Mouse (Mus musculus): ENCODE data around the gene Cmtm2b. TPM values are rescaled to one million over a fixed set of nuclear protein-coding genes. Genes with fewer than 3 reads are reported as not detected.
A peak's percentile ranks its signal among the peaks of the same experiment; 100 is the strongest.

Gene Cmtm2b
- total RNA-seq, 2 experiments from 2014 or later = not detected

GRCm38 (mm10) chr8:104373779-104374178, 51.7 kb downstream of the Cmtm2b start:
- Histone ChIP-seq H3K27ac (no peak overlapping the region), H3K4me3 (no peak overlapping the region)
- peak; percentile 45 for TF ChIP-seq CTCF (IDR thresholded peaks at IDR 0.05)
- intact Hi-C loops (cut with DNase I) = no loop called here
- DNase-seq (ENCODE audit: extremely low spot score in 1 of 2, low spot score in 2 of 2) = no peak

GRCm38 (mm10) chr8:104374269-104374668, 52.2 kb downstream of the Cmtm2b start:
- intact Hi-C loops (cut with DNase I) = no loop called here
- Histone ChIP-seq H3K27ac (no peak overlapping the region), H3K4me3 (no peak overlapping the region)
- no peak for DNase-seq (ENCODE audit: extremely low spot score in 1 of 2, low spot score in 2 of 2)
- no peak for TF ChIP-seq CTCF (IDR thresholded peaks at IDR 0.05)

- no peak for TF ChIP-seq CTCF (IDR thresholded peaks at IDR 0.05)
- DNase-seq (ENCODE audit: extremely low spot score in 1 of 2, low spot score in 2 of 2) = no peak
- intact Hi-C loops (cut with DNase I) = no loop called here
- no peak overlapping the region for H3K4me3 ChIP-seq
- no peak overlapping the region for H3K27ac ChIP-seq
Observed at GRCm38 (mm10) chr8:104374864-104375846, 53.1 kb downstream of the Cmtm2b start.

GRCm38 (mm10) chr8:104375959-104376358, 53.9 kb downstream of the Cmtm2b start:
- no peak for TF ChIP-seq CTCF (IDR thresholded peaks at IDR 0.05)
- DNase-seq (ENCODE audit: extremely low spot score in 1 of 2, low spot score in 2 of 2) = no peak
- intact Hi-C loops (cut with DNase I) = no loop called here
- Histone ChIP-seq H3K27ac (no peak overlapping the region), H3K4me3 (no peak overlapping the region)

GRCm38 (mm10) chr8:104376669-104377068, 54.6 kb downstream of the Cmtm2b start:
- no peak overlapping the region for H3K27ac ChIP-seq
- intact Hi-C loops (cut with DNase I) = no loop called here
- no peak for DNase-seq (ENCODE audit: extremely low spot score in 1 of 2, low spot score in 2 of 2)
- TF ChIP-seq CTCF (IDR thresholded peaks at IDR 0.05) = no peak
- no peak overlapping the region for H3K4me3 ChIP-seq

GRCm38 (mm10) chr8:104379301-104379836, 57.3 kb downstream of the Cmtm2b start:
- TF ChIP-seq CTCF (IDR thresholded peaks at IDR 0.05) = no peak

GRCm38 (mm10) chr8:104380269-104380668, 58.2 kb downstream of the Cmtm2b start:
- 0 out of 2 replicates have a peak overlapping the region, but pooled peaks have one; percentile 19 for H3K27ac ChIP-seq
- TF ChIP-seq CTCF (IDR thresholded peaks at IDR 0.05) = no peak

More at GRCm38 (mm10) chr8:104379301-104379836, 57.3 kb downstream of the Cmtm2b start:
- Histone ChIP-seq H3K4me3 (no peak overlapping the region), H3K27ac (no peak overlapping the region)
- intact Hi-C loops (cut with DNase I) = no loop called here
- no peak for DNase-seq (ENCODE audit: extremely low spot score in 1 of 2, low spot score in 2 of 2)

More at GRCm38 (mm10) chr8:104380269-104380668, 58.2 kb downstream of the Cmtm2b start:
- intact Hi-C loops (cut with DNase I) = no loop called here
- no peak overlapping the region for H3K4me3 ChIP-seq
- DNase-seq (ENCODE audit: extremely low spot score in 1 of 2, low spot score in 2 of 2) = no peak

Other genes with a start within 250 kb of the Cmtm2b start
- 10 to 100 TPM; 11.7 to 12.0 TPM for gene Cdh5, start 220.6 kb upstream of the Cmtm2b start, total RNA-seq (2021)
- 10 to 100 TPM in 1 of 2 experiments, 1 to 10 TPM in 1; 9.3 to 12.2 TPM for gene Bean1, start 151.8 kb upstream of the Cmtm2b start, total RNA-seq (2021)
- gene Tk2, start 73.7 kb upstream of the Cmtm2b start, total RNA-seq (2021) = 10 to 100 TPM; 40.3 to 41.6 TPM
- 1 to 10 TPM; 6.7 to 8.1 TPM for gene Cklf, start 71.4 kb upstream of the Cmtm2b start, total RNA-seq (2021)
- gene Cmtm2a, start 29.0 kb upstream of the Cmtm2b start, total RNA-seq (2021) = not detected
- gene Gm45711, start 12.1 kb upstream of the Cmtm2b start, total RNA-seq (2021) = not detected
- not detected for gene Cmtm1, start 12.1 kb upstream of the Cmtm2b start, total RNA-seq (2021)
- not detected for gene Gm11020, start 663 bp upstream of the Cmtm2b start, total RNA-seq (2021)
- gene Cmtm3, start 17.2 kb downstream of the Cmtm2b start, total RNA-seq (2021) = 10 to 100 TPM; 11.9 to 12.8 TPM
- 10 to 100 TPM; 86.7 to 87.4 TPM for gene Cmtm4, start 73.6 kb downstream of the Cmtm2b start, total RNA-seq (2021)
- 100 to 1,000 TPM; 279 to 326 TPM for gene Dync1li2, start 120.8 kb downstream of the Cmtm2b start, total RNA-seq (2021)
- 1 to 10 TPM; 1.9 to 2.0 TPM for gene Terb1, start 187.7 kb downstream of the Cmtm2b start, total RNA-seq (2021)
- gene Nae1, start 212.4 kb downstream of the Cmtm2b start, total RNA-seq (2021) = 10 to 100 TPM; 47.0 to 51.2 TPM
- gene Car7, start 212.5 kb downstream of the Cmtm2b start, total RNA-seq (2021) = 10 to 100 TPM; 31.9 to 32.3 TPM